Mouse (Mus musculus): ENCODE results near the gene Asna1. TPM values are rescaled to one million over a fixed set of nuclear protein-coding genes. Genes with fewer than 3 reads are reported as not detected.

Gene Asna1
- total and polyA plus RNA-seq, 2 experiments = 30.3 to 60.0 TPM

DNA sequence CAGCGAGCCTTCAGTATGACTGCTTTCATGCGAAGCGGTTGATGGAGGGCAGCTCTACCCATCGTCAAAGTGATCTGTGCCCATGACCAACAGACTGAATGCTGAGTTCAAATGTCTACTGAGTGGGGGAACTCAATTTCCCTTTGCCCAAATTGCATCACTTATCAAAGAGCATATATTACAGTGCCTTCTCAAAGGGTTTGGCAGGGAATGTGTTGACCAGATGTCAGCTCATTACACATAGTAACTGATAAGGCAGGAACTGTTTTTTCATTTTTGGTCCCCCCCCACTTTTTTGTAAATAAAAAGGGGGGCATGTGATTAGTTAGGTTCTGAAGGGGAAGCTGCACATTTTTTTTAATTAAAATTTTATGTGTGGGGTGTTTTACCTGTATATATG is 37.5 kb upstream of the Asna1 start:
- no peak overlapping the region for H3K9ac ChIP-seq (ENCODE audit: low read depth, low read length)
- no peak overlapping the region for H3K4me3 ChIP-seq (ENCODE audit: insufficient read depth, low read depth, low read length)
- H3K36me3 ChIP-seq (ENCODE audit: control insufficient read depth, insufficient read depth, low read length) = no peaks in the 10 kb centered on the region
- DNase-seq (ENCODE audit: extremely low read depth, low read depth, low spot score) = peak; percentile 93
- 35% methylated on average over 4 of the region's 4 CpGs for WGBS
- H3K4me1 ChIP-seq (ENCODE audit: control insufficient read depth, insufficient read depth, low read length) = peaks cover 27% of the 10 kb centered on the region
- H3K79me2 ChIP-seq (ENCODE audit: control insufficient read depth, insufficient read depth, low read length) = no peaks in the 10 kb centered on the region; the same call in 1 of the 2 replicates
- TF ChIP-seq CTCF (IDR thresholded peaks at IDR 0.05; ENCODE audit: low read depth, low read length) = no peak
- no peak for TF ChIP-seq POLR2A (IDR thresholded peaks at IDR 0.05; ENCODE audit: extremely low read depth, insufficient read depth, low read length)
- no peaks in the 10 kb centered on the region for H3K27me3 ChIP-seq (ENCODE audit: control insufficient read depth, insufficient read depth, low read length)
- peak overlapping the region; percentile 58 for H3K27ac ChIP-seq (replicated peaks; ENCODE audit: insufficient read depth, low read depth, low read length)

DNA sequence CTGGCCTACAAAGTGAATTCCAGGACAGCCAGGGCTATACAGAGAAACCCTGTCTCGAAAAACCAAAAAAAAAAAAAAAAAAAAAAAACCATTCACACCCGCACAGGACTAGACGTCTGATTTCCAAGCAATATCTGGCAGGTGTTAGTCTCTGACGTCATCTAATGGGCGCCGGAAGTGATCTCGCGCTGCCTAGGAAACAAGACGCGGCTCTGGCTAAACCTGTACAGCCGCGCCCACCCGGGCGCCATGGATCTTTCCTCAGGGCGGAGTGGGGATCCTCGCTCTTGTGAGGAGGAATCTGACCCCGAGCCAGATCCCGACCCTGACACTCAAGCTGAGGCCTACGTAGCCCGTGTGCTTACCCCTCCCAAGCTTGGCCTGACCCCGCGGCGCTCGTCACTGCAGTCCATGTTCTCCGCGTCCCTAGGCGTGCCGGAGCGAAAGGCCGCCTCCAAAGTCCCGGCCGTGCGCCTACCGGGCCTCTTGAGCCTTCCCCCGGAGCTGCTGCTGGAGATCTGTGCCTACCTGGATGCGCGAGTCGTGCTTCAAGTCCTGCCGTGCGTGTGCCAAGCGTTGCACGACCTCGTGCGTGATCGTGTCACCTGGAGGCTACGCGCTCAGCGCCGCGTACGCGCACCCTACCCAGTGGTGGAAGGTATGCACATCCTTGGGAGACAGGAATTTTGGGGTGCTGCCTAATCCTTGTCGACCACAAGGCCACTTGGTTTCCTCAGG is 35.0 kb upstream of the Asna1 start, which contains the start of gene Fbxw9:
TSS of gene Fbxw9 (plus strand) at position 177 of the 738 bp plus-strand sequence.
- TF ChIP-seq CTCF (IDR thresholded peaks at IDR 0.05; ENCODE audit: low read depth, low read length) = no peak
- peak; percentile 33; the same call in 1 of the 2 replicates for TF ChIP-seq POLR2A (IDR thresholded peaks at IDR 0.05; ENCODE audit: extremely low read depth, insufficient read depth, low read length)
- Histone ChIP-seq H3K79me2 (ENCODE audit: control insufficient read depth, insufficient read depth, low read length) (no peaks in the 10 kb centered on the region), H3K27me3 (ENCODE audit: control insufficient read depth, insufficient read depth, low read length) (no peaks in the 10 kb centered on the region), H3K36me3 (ENCODE audit: control insufficient read depth, insufficient read depth, low read length) (no peaks in the 10 kb centered on the region; the same call in 1 of the 2 replicates), H3K27ac (replicated peaks; ENCODE audit: insufficient read depth, low read depth, low read length) (peak within 1 kb of the TSS; percentile 25), H3K4me3 (ENCODE audit: insufficient read depth, low read depth, low read length) (peak within 1 kb of the TSS; percentile 61), H3K4me1 (ENCODE audit: control insufficient read depth, insufficient read depth, low read length) (peaks cover 17% of the 10 kb centered on the region), H3K9ac (ENCODE audit: low read depth, low read length) (peak within 1 kb of the TSS; percentile 55)
- WGBS = under 1% methylated on average over 53 of the region's 53 CpGs
- peak; percentile 89 for DNase-seq (ENCODE audit: extremely low read depth, low read depth, low spot score)

DNA sequence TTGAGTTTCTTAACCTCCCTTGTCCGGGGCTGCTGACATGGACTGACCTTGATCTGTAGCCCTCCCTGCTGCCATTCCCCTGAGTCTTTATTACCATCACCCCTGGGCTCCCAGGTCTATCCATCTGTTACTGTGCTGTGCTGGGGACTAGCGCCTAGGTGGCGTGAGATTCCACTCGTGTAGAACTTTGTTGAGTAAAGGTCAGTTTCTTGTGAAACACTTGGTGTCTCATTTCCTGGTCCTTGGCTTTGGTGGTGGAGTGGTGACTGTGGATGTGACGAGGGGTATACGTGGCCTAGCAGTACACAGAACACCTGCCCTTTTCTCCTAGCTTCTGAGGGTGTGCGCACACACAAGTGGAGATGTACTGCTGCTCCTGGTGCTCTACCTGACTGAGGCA is 32.3 kb upstream of the Asna1 start:
- 64% methylated on average over 7 of the region's 7 CpGs for WGBS
- H3K79me2 ChIP-seq (ENCODE audit: control insufficient read depth, insufficient read depth, low read length) = no peaks in the 10 kb centered on the region
- H3K36me3 ChIP-seq (ENCODE audit: control insufficient read depth, insufficient read depth, low read length) = peaks cover 11% of the 10 kb centered on the region
- no peak overlapping the region for H3K9ac ChIP-seq (ENCODE audit: low read depth, low read length)
- peaks cover 9% of the 10 kb centered on the region for H3K4me1 ChIP-seq (ENCODE audit: control insufficient read depth, insufficient read depth, low read length)
- no peak overlapping the region for H3K4me3 ChIP-seq (ENCODE audit: insufficient read depth, low read depth, low read length)
- no peaks in the 10 kb centered on the region for H3K27me3 ChIP-seq (ENCODE audit: control insufficient read depth, insufficient read depth, low read length)
- DNase-seq (ENCODE audit: extremely low read depth, low read depth, low spot score) = no peak
- TF ChIP-seq CTCF (IDR thresholded peaks at IDR 0.05; ENCODE audit: low read depth, low read length) (no peak), POLR2A (IDR thresholded peaks at IDR 0.05; ENCODE audit: extremely low read depth, insufficient read depth, low read length) (no peak)
- H3K27ac ChIP-seq (replicated peaks; ENCODE audit: insufficient read depth, low read depth, low read length) = no peak overlapping the region

DNA sequence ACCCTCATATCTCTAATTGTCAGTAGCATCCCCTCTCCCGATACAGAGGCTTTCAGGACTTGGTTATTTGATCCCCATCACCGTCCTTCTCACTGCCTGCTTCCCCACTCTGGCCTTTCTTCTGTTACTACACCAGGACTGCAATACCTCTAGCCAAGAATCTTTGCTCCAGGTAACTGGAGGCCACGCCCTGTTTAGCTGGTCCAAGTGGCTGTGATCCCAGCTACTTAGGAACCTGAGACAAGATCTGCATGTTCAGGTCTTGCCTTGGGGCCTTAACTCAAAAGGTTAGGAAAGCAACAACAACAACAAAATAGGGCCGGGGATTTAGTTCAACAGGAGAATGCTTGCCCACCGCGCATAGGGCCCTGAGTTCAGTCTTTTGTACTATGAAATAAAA is 18.5 kb upstream of the Asna1 start:
- H3K79me2 ChIP-seq (ENCODE audit: control insufficient read depth, insufficient read depth, low read length) = peaks cover 4% of the 10 kb centered on the region; the same call in 1 of the 2 replicates
- peaks cover 23% of the 10 kb centered on the region; the same call in 1 of the 2 replicates for H3K36me3 ChIP-seq (ENCODE audit: control insufficient read depth, insufficient read depth, low read length)
- peaks cover under 1% of the 10 kb centered on the region; the same call in 1 of the 2 replicates for H3K4me1 ChIP-seq (ENCODE audit: control insufficient read depth, insufficient read depth, low read length)
- H3K9ac ChIP-seq (ENCODE audit: low read depth, low read length) = no peak overlapping the region
- DNase-seq (ENCODE audit: extremely low read depth, low read depth, low spot score) = no peak
- no peaks in the 10 kb centered on the region for H3K27me3 ChIP-seq (ENCODE audit: control insufficient read depth, insufficient read depth, low read length)
- TF ChIP-seq POLR2A (IDR thresholded peaks at IDR 0.05; ENCODE audit: extremely low read depth, insufficient read depth, low read length) (no peak), CTCF (IDR thresholded peaks at IDR 0.05; ENCODE audit: low read depth, low read length) (no peak)
- no peak overlapping the region for H3K4me3 ChIP-seq (ENCODE audit: insufficient read depth, low read depth, low read length)
- H3K27ac ChIP-seq (replicated peaks; ENCODE audit: insufficient read depth, low read depth, low read length) = no peak overlapping the region
- WGBS = 95% methylated on average over 6 of the region's 6 CpGs

DNA sequence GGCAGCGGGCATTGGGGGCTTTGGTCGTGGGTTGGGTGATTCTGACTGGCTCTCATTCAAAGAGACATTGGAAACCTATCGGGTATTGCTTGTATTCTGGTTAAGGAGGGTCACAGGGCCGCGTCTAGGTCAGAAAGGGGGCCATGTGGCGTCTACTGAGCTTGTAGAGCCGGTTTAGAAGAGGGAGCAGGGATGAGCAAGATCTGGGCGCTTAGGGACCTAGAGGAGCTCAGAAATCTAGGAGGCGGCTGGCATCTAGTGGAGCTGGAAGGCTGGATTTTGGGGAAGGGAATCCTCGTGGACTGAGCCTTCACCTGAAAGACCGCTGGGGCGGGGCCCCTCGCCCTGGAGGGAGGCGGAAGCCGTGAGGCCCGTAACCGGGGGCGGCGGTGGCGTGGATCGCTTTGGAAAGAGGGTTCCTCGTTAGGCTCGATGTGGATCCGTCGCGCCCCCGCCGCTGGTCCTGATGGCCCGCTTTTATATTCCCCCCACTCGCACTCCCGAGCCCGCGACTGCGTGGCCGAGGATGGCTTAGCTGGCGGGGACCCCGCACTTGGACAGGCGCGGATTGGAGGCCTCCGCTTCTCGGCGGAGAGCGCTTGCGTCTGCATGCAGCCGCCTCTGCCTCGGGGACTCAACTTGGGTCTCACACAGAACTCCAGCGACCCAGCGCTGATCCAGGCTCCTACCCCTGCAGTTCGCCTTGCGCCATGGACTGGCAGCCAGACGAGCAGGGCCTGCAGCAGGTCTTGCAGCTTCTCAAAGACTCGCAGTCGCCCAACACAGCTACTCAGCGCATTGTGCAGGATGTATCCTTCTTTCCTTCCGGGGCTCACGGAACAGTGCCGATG is 12.8 kb upstream of the Asna1 start:
- Histone ChIP-seq H3K9ac (ENCODE audit: low read depth, low read length) (peak overlapping the region; percentile 91), H3K4me1 (ENCODE audit: control insufficient read depth, insufficient read depth, low read length) (peaks cover 9% of the 10 kb centered on the region), H3K36me3 (ENCODE audit: control insufficient read depth, insufficient read depth, low read length) (peaks cover 2% of the 10 kb centered on the region; the same call in 1 of the 2 replicates), H3K27me3 (ENCODE audit: control insufficient read depth, insufficient read depth, low read length) (no peaks in the 10 kb centered on the region), H3K4me3 (ENCODE audit: insufficient read depth, low read depth, low read length) (peak overlapping the region; percentile 78), H3K27ac (replicated peaks; ENCODE audit: insufficient read depth, low read depth, low read length) (peak overlapping the region; percentile 19; the same call in 1 of the 2 replicates), H3K79me2 (ENCODE audit: control insufficient read depth, insufficient read depth, low read length) (peaks cover 14% of the 10 kb centered on the region; the same call in 1 of the 2 replicates)
- peak; percentile 35 for DNase-seq (ENCODE audit: extremely low read depth, low read depth, low spot score)
- WGBS = 3% methylated on average over 57 of the region's 57 CpGs
- TF ChIP-seq POLR2A (IDR thresholded peaks at IDR 0.05; ENCODE audit: extremely low read depth, insufficient read depth, low read length) = no peak

All from liver, adult 2 months (tissue).